Mouse (Mus musculus) liver, embryonic 14 days (tissue): ENCODE measurements around the gene Ppp4r3b. TPM values are rescaled to one million over a fixed set of nuclear protein-coding genes. Genes with fewer than 3 reads are reported as not detected.

Experiments used
- polyA plus RNA-seq: library from polyadenylated mRNA; depleted of rRNA; stranded (reverse); fragments of >200 nt; gene quantifications from 2 replicates; pipeline ENCODE4 v1.2.3, GENCODE M21; 2012; rRNA removed

Ppp4r3b gene
- polyA plus RNA-seq = 12.0 and 12.5 TPM in 2 replicates

GRCm38 (mm10) chr11:29172563-29173124 is at the start of gene Ppp4r3b:
Gene Ppp4r3b, plus strand, starts transcription at chr11:29172890.

GRCm38 (mm10) chr11:29130385-29131355 is 42.0 kb upstream of the Ppp4r3b start, which contains the start of gene Pnpt1:
Gene Pnpt1, plus strand, starts transcription at chr11:29130744.

DNA sequence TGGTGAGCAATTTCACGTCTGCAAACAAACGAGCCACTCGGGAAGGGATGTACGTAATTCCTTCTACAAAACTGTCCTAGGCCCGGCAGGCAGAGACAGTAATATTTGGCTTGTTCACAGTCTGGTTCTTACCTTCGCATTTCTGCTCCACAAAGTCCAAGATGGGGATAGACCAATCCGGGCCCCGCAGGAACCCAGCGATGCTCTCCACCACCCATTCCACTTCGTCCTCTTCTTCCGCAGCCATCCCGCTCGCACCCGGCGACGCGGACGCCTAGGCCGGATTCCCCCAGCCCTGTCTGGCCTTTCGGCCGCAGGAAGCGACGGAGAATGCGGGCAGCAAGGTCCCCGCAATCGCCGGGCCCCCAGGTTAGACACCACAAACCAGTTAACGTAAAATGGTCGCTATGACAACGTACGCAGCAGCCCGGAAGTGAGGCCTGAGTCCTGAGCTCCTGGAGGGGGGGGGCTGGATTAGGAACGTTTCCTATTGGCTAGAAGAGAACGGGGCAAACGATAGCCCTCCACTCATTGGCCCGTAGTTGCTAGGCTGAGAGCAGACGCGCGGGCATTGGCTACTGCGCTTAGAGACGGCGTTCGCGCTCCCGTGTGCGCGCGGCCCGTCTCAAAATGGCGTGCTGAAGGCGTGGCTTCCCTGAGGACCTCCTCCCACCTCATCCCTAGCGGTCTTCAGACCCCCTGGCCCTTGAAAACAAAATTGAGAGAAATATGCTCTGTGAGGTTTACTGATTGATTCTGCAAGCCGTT is 74.4 kb downstream of the Ppp4r3b start, which contains the start of gene Cfap36:
Gene Cfap36 (minus strand): TSS at position 527 of the 768 bp plus-strand sequence.

Other genes starting within 250 kb of the Ppp4r3b start
- gene Pnpt1, start 42.1 kb upstream of the Ppp4r3b start, polyA plus RNA-seq = 21.4 and 26.3 TPM in 2 replicates
- gene Cfap36, start 74.5 kb downstream of the Ppp4r3b start, polyA plus RNA-seq = 6.9 and 7.3 TPM in 2 replicates
- 1.4 and 1.6 TPM in 2 replicates for gene Ccdc88a, start 200.8 kb downstream of the Ppp4r3b start, polyA plus RNA-seq